Mouse (Mus musculus) layer of hippocampus, adult 18-20 months (tissue): ENCODE results near the gene Trim45. TPM values are rescaled to one million over a fixed set of nuclear protein-coding genes. Genes with fewer than 3 reads are reported as not detected.

Experiments used
- DNase-seq, 2 experiments: peaks; one replicate each; pipeline ENCODE4 v3.0.0; 2022; ENCODE audit warnings: low spot score in 2 of 2
- long read RNA-seq: library from polyadenylated mRNA; stranded (forward); transcript quantifications from one replicate; pipeline ENCODE4 v2.0.0, GENCODE M21; 2021
- total RNA-seq, 2 experiments: library from RNA; stranded (reverse); gene quantifications; 2 replicates each; pipeline ENCODE4 v1.2.3; 2021

Trim45 gene
- total RNA-seq, result 1 to 10 TPM; 8.2 to 9.0 TPM
- long read RNA-seq, full-length matches to known transcripts, result 1 of 4 reads
- long read RNA-seq, partial matches to known transcripts, result 2 of 4 reads
- long read RNA-seq, other reads (novel, unspliced or antisense), result 1 of 4 reads

DNA sequence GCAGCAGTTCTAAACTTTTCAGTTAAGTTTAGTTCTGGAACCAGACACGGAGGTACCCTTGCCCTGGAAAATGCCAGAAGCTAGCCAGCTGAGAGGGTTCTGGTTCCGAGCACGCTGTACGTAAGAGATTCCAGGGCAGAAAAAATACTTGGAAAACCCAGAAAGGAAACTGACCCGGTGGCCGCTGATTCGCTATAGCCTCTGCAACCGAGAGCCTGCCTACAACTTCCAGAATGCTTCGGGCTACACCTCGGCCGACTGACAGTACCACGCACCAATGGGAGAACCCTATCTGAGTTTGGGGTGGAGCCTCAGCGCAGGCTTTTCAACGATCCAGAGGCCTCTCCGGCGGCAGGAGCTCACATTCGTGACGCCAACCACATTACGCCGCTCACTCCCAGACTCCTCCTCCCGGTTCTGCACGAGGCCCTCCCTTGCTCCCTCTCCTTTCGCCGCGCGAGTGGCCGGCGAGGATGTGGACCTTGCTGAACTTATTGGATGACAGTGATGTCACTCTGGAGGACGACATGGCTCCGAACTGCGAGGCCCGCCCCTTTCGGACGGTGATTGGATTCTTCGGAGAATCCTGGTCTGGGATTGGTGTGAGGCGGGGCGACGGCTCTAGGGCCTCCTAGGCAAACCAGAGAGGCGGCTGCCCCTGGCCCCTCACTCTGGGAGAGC is at the start of gene Trim45:
TSS of gene Trim45 (plus strand) at position 378 of the 681 bp plus-strand sequence.
- DNase-seq, result peak; percentile 100

DNA sequence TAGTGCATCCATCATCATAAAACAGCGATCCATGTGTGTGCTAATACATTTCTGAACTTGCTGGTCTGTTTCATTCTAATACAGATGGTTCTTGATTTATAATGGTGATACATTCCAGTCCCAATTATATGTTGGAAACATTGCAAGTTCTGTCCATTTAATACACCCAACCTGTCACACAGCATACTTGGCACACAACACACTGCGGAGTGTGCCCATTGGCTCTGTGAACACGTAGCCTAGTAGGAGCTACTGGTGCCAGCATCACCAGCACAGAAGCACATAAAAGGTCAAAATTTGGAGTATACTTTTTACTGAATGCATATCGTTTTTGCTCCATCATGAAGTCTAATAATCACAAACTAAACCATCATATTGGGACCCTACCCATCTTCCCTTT is 44.9 kb upstream of the Trim45 start:
- DNase-seq, result no peak

DNA sequence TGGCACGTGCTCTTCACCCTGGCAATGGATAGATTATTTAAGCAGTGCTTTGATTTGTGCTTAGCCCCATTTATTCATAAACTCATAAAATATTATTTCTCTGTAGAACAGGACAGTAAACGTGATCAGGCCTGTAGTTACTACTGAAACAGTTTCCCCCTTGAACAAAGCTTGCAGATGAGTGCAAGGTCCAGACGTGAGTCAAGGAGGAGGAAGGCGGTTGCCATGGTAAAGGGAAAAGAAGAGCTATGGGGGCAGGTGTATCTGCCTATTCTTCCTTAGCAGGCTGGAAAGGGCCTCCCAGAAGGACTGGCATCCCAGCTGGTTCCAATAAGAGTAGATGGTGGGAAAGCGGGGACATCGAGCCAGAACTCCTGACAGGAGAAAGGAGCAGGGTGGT is 40.6 kb upstream of the Trim45 start:
- DNase-seq, result peak in 1 of 2 experiments; percentile 15

DNA sequence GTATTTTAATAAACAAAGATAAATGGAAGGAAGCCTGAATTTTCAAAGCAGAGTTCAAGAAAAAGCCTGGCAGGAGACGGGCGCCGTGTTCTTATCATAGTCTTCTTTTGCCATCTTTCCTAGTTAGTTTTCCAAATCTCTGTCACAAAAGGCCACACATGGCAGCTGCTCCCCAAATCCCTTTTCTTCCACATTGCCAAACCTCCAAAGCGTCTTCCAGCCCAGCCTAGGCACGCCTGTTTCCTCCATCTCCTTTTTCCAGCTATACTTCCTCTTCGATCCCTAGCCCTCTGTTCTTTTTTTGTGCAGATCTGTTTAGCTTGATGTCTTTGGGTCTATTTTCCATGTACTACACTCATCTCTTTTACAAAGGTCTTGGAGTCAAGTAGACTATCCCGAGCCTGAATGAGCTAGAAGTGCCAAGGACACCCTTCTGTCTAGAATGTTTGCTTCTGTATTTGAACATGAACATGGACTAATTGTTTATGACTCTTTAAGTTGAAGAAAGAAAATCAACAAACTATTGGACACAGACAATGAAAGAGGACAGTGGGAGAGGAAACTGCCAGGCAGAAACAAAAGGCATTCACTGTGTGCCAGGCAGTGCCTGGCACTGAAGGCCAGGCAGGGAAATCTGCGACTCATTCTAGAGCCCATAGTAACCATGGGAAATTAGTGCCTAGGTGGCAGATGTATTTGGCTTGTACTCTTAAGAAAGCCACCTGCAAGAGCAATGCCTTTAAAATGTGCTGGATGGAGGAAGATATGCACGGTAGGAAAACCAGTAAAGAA is 40.0 kb upstream of the Trim45 start:
- DNase-seq, result peak in 1 of 2 experiments; percentile 16

DNA sequence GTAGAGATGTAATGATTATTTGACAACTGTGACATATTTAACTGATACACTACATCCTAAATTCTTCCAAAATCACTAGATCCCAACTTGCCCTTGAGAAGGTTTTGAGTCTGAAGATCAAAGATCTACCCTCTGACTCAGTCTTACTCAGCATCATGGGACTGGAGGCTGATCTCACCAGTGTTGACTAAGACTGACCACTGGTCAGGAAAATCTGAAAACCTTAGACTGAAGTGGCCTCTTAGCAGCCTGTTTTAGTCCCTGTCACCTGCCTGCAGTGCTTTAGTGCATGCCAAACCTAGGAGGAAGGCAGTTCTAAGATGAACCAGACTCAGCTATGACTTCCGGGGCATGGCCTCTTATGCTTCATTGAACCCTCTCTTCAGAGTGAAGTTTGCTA is 32.8 kb upstream of the Trim45 start:
- no peak for DNase-seq

DNA sequence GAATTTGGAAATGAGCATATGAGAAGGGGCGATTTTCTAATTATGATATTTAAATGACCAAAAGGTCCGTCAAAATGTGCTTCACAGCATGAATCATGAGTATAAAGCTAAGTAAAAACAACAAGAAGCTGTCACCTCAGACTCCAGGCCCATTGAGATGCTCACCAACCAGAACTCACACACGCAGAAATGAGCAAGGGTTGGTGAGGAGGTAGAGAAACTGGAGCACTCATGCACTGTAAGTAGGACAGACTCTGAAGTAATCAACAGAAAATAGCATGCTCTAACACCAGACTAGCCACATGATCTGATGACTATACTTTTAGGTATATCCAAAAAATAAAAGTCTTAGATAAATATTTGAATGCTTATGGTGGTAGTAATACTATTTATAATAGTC is 31.6 kb upstream of the Trim45 start:
- DNase-seq, result no peak

DNA sequence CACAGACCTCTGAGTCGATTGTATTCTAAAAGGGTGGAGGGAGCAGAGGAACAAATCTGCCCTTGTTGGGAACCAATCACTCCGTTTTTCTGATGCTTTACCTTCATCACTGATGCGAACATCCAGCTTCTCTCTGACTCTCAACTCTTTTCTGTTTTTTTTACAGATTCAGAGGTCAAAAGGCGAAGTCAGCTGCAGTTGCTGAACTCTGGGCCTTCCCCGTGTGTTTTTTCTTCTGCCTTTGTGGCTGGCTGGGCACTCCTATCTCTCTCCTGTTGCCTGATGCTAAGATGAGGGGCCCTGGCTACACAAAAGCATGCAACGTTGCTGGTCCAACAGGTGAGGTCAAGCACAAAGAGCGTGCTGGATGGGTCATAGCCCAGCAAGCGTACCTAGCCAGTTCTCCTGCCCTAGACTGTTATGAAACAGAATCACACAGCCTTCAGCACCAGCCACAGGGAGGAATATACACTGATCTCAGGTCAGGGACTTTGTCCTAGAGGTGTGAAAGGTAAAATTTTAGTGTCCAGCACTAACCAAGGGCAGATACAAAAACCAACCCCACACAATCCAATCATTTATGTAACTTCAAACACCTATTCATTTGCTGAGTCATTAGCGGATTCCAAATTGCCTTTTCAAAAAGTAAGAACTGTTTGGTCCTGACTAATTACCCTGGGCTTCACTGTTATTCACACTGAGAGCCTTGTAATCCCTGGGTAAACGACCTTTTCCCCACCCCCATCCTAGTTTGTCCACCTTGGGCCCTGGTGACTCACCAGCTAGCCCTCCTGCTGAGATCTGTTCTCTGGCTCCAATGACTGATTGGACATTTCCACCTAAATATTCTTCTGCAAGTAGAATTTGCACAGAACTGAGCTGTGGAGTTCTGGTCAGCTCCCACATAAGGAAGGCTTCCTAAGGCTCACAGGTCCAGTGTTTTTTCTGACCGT is 29.3 kb upstream of the Trim45 start:
- no peak for DNase-seq

DNA sequence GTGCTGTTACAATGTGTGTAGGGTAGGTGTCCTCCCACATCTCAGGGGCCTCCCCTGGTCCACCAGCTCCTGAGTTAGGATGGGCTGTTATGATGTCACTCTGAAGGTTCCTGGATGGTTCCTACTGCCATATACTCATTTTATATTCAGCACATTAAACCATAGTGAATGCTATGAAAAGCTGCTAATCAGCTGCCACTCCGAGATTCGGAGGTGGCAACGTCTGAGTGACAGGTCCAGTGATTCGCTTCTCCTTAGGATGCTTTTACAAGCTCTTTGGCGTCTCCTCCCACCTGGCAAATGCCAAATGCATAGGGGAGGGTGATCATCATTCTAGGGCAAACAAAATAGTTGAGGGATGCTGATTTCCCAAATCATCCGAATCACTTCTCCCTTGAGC is 26.5 kb upstream of the Trim45 start:
- DNase-seq, result no peak

DNA sequence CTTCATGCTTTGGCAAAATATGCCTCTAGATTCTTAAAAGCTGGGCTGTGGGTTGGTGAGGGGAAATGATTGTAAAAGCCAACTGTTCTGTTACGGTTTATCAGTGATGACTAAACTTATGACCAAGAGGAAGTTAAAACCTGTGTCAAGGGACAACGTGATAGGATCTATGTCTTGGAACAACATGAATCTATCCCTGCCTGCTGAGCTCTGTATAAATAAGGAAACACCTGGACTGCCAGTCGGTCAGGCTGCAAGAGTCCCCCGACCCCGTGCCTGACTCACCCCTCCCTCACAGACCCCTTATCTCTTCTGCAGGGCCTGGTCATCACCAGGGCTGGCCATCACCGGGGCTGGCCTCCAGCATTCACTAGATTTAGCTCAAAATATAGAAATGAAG is 15.9 kb upstream of the Trim45 start:
- no peak for DNase-seq

DNA sequence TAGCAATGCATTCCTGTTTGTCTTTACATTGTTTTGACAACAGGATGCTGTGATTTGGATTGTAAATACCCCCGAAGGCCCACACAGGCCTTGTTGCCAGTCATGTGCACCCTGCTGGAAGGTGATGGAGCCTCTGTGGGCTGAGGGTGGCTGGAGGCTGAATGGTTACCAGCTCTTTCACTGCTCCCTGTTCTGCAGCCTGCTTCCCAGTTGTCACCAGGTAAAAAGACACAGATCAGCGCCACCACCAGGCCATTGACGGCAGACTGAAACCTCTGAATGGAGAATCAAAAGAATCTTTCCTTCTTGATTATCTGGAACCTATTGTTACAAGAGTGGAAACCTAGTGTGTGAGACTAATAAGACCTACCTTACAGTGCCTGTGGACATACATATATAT is 15.1 kb upstream of the Trim45 start:
- peak in 1 of 2 experiments; percentile 22 for DNase-seq

DNA sequence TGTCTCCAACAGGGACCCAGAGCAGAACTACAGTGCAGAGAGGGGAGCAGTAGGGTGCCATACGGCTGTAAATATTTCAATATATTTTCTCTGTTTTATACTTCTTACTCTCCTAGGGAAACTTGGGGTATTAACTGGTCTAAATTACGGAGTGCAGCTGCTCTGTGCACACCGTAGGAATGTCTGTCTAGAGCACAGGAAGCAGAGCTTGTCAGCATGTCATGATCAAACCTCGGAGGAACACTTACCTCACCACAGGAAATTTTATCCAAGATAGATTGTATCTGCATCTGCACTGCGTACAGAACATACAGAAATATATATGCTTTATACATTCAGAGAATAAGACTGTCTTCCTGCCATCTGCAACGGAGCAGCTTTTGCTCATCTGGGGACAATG is 13.4 kb upstream of the Trim45 start:
- no peak for DNase-seq

DNA sequence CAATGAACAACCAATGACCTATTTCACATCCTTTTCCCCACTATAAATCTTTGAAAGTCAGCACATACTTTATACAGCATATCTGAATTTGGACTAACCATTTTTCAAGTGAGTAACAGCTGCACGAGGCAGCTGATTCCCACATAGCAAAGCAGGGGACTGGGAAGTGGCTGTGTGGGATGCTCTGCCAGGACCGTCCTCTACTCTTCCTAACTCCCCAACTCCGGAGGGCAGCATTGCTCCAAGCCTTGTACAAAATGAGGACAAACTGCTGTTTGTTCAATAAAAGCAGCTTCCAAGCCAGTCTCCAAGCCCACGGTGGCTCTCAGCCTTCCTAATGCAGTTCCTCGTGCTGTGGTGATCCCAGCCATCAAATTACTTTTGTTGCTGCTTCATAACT is 11.4 kb upstream of the Trim45 start:
- no peak for DNase-seq

DNA sequence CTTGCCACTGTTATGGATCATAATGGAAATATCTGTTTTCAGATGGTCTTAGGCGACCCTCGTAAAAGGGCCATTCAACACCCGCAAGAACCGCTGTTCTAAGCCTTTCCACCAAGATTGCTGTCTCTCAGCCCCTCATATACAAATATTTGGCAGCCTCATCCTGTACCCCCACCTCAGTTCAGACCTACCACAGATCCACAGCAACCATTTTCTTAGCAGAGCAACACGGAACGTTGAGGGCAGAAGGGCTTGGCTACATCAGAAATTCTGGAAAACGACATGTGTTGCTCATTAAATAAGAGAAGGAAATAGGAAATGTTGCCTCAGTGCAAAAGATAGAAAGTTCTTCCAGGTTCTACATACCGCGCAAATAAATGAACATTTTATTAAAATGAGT is 11.0 kb upstream of the Trim45 start:
- no peak for DNase-seq

DNA sequence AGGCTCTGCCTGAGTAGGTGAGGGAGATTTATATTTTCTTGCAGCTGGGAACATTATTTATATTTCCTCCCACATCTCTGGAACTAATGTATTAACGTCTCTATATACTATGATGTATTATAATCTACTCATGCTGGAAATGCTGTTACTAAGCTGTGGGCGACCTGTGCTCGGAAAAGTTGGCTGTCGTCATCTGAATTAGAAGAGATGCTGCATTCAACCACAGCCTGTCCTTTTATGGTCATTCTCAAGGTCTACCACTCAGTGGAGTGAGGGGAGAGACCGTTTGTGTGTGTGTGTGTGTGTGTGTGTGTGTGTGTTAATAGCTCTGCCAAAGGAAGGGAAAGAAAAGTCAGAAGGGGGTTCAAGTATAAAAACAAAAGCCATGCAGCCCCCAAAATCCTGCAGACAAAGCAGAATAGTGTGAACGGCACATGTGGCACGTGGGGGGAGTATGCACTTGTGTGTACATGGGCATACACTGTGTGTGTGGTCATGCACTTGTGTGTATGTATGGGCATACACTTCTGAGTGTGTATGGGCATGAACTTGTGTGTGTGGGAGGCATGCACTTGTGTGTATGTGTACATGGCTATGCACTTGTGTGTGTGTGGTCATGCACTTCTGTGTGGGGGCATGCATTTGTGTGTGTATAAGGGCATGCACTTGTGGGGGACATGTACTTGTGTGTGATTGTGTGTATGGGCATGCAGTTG is 10.3 kb upstream of the Trim45 start:
- no peak for DNase-seq

DNA sequence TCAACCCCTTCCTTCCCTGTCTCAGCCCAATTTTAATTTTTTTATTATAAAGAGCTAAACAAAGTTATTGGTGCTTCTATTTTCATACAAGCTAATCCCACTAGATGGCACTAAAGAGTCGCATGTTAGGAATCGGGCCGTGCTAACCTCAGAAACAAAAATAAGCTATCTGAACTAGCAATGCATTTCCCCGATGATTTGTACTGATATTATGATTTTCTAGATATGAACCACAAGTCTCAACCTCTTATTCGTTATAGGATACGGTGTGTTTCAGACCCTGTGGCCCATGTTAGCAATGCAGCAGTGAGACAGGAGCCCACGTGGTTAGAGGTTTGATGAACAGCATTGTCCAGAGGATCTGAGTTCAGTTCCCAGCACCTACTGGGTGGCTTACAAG is 5.2 kb upstream of the Trim45 start:
- DNase-seq, result peak in 1 of 2 experiments; percentile 73

DNA sequence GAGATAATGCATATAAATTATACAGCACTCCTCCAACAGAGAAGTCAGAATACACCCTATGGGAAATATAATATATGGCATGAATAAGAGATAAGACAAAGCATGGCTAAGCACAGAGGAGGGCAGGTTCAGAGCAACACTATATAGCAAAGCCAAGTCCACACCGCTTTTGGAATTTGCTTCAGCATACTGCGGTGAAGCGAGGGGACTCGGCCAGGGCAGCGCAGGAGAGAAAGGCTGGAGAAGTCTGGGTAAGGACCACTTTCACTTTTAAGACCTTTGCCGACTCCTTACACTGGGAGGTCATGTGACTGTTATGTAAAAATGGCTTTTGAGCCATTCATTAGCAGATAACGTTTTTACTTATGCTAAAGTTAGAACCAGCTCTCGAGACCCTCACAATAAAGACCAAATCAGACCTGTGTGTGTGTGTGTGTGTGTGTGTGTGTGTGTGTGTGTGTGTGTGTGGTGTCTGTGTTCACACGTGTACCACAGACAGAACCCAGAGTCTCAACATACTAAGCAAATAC is 1.3 kb upstream of the Trim45 start:
- no peak for DNase-seq

DNA sequence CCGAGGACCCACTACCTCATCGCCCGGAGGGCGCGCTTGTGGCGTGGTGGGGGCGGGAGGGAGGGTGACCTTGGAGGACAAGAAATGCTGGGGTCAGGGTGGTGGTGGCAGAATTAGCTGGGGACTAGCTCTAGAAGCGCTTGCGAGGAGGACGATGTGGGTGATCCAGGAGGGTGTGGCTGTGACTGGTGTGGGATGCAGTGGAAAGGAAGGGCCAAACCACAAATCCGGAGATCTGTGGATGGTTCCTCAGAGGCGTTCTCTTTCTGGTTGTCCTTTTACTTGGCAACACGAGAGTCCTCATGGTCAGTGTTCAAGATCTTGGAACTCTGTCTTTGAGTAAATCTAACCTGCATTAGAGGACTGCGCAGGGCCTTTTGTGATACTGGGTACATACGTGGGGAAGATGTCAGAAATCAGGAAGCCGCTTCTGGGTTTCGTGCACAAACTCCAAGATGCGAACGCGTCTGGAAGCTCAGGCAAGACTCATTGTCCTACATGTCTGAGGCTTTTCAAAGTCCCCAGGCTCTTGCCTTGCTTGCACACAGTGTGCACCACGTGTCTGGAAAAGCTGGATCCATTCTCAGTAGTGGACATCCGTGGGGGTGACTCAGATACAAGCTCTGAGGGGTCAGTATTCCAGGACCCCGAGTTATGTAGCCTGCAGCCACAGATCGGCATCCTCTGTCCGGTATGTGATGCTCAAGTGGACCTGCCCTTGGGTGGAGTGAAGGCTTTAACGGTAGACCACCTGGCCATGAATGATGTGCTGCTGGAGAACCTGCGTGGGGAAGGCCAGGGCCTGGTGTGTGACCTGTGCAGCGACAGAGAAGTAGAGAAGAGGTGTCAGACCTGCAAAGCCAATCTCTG is 739 bp downstream of the Trim45 start:
- no peak for DNase-seq

DNA sequence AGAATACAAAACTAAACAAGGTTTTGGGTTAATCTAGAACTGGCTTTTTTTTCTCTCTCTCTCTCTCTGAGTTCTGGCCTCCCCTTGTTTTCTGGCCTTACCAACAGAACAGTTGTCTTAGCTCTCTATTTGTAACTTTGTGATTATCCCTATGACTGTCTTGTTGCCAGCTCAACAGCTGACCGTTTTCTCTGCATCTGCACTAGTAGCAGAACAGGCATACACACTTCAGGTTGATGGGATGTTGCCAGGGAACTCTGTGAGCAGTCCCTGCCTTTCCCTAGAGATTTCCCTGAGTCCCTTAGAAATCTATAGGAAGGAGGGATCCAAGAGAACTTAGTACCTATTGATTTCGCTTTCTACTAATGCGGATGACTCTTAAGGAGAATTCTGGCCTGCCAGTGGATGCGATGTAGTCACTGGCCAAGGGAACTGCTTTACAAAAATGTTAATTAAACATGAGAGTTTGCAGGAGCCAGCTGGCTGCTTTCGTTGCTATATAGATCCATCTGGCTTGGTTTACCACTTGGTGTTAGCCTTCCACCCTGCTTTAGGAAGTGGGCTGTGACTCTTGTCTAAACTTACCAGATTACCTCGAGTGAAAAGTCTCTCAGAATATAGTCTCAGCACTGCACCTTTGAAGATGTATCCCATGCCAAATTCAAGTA is 2.2 kb downstream of the Trim45 start:
- DNase-seq, result peak in 1 of 2 experiments; percentile 29

DNA sequence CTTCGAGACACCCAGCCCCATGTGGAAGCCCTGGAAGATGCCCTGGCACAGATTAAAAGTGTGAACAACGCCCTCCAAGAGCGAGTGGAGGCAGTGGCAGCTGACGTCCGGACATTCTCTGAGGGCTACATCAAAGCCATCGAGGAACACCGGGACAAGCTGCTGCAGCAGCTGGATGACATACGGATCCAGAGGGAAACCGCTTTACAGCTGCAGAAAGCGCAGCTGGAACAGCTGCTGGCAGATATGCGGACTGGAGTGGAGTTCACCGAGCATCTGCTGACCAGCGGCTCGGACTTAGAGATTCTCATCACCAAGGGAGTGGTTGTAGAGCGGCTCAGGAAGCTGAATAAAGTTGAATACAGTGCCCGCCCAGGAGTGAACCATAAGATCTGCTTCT is 3.2 kb downstream of the Trim45 start:
- no peak for DNase-seq
